Mouse (Mus musculus) intestine, embryonic 14.5 days (tissue): Measurements from ENCODE around the gene Ube2s. TPM values are rescaled to one million over a fixed set of nuclear protein-coding genes. Genes with fewer than 3 reads are reported as not detected.
"Not testable (repeated sequence)": the region's sequence is repeated elsewhere in the genome, so short reads cannot be mapped to it uniquely, and the experiment has no call there.

Source experiments
- ATAC-seq: fragments of 200-750 bp; cut with Nextera tagmentation; replicated peaks from 2 replicates; pipeline ENCODE4 v1.8.0; 2017; ENCODE audit warnings: low read depth, moderate number of reproducible peaks, moderate TSS enrichment, moderate library complexity; ENCODE audit not compliant: low FRiP score, low TSS enrichment
- DNase-seq: peaks from one replicate; pipeline ENCODE4 v3.0.0-alpha.2; 2018; ENCODE audit warnings: low spot score
- H3K27ac ChIP-seq: fragments of 300-500 bp; sonication (generic); 2 replicates; pipeline ENCODE4 v1.5.1; 2014; ENCODE audit warnings: low read depth, mild to moderate bottlenecking, control low read depth
- H3K27me3 ChIP-seq: fragments of 300-500 bp; sonication (generic); replicated peaks from 2 replicates; pipeline ENCODE4 v1.6.1; 2014; ENCODE audit warnings: low read length, control low read depth; ENCODE audit not compliant: control insufficient read depth, insufficient read depth
- H3K36me3 ChIP-seq: fragments of 300-500 bp; sonication (generic); 2 replicates; pipeline ENCODE4 v1.6.1; 2014; ENCODE audit warnings: low read length, control low read depth; ENCODE audit not compliant: control insufficient read depth, insufficient read depth
- H3K4me1 ChIP-seq: fragments of 300-500 bp; sonication (generic); replicated peaks from 2 replicates; pipeline ENCODE4 v1.6.1; 2014; ENCODE audit warnings: low read length, control low read depth, mixed read lengths; ENCODE audit not compliant: control insufficient read depth, insufficient read depth
- H3K4me2 ChIP-seq: fragments of 300-500 bp; sonication (generic); 2 replicates; pipeline ENCODE4 v1.6.1; 2014; ENCODE audit warnings: low read length
- H3K4me3 ChIP-seq: fragments of 300-500 bp; sonication (generic); 2 replicates; pipeline ENCODE4 v1.5.1; 2014; ENCODE audit warnings: low read depth, low read length, control low read depth, mixed read lengths
- H3K9ac ChIP-seq: fragments of 300-500 bp; sonication (generic); 2 replicates; pipeline ENCODE4 v1.6.1; 2014; ENCODE audit warnings: mild to moderate bottlenecking, low read length
- H3K9me3 ChIP-seq: fragments of 300-500 bp; sonication (generic); 2 replicates; pipeline ENCODE4 v1.6.1; 2016; ENCODE audit warnings: low read length, control low read depth; ENCODE audit not compliant: control insufficient read depth
- WGBS: fragments of 180-500 bp; shearing (Covaris S2); extraction: QIAGEN DNeasy Blood & Tissue Kit; methylation state at CpG from one replicate; pipeline ENCODE4 v1.1.7; 2014; 5-methylcytosine and 5-hydroxymethylcytosine counted together
- polyA plus RNA-seq: library from polyadenylated mRNA; unstranded; fragments of >200 nt; fragmentation: Nextera tagmentation; extraction: Ambion mirVana; gene quantifications from 2 replicates; pipeline ENCODE4 v1.2.1, GENCODE M21; 2014

Gene Ube2s
- polyA plus RNA-seq, 1 experiment from 2014 or later = 354 TPM

- H3K4me3 ChIP-seq = peak overlapping the region; percentile 95
- peaks cover 21% of the 10 kb centered on the region for H3K4me1 ChIP-seq
- under 1% methylated on average over 33 of the region's 36 CpGs for WGBS
- DNase-seq (peak; percentile 81), ATAC-seq (peak; percentile 26)
- no peaks in the 10 kb centered on the region for H3K9me3 ChIP-seq
- H3K27ac ChIP-seq = peak overlapping the region; percentile 98
- no peaks in the 10 kb centered on the region for H3K27me3 ChIP-seq
- peak overlapping the region; percentile 98 for H3K9ac ChIP-seq
- H3K36me3 ChIP-seq = peaks cover 37% of the 10 kb centered on the region
- peak overlapping the region; percentile 82 for H3K4me2 ChIP-seq
These were observed 518 bp downstream of the Ube2s start for GRCm38 (mm10) chr7:4811842-4812302.

DNA sequence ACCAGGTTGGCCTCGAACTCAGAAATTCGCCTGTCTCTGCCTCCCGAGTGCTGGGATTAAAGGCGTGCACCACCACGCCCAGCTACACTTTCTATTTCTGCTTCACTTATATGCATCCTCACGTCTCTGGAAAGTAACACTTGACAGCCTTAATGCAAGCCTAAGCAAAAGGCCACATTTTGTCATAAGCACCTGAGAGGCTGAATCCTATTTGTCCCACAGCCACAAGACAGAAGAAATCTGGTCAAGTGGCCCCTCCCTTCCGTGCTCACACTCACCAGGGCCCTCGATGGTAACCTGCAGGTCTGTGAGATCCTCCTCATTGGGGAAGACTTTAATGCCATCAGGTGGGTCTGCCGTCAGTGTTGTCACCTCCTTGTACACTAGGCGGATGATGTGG, 1.3 kb downstream of the Ube2s start:
- H3K27ac ChIP-seq = not testable (repeated sequence)
- H3K4me3 ChIP-seq = peak overlapping the region; percentile 95

DNA sequence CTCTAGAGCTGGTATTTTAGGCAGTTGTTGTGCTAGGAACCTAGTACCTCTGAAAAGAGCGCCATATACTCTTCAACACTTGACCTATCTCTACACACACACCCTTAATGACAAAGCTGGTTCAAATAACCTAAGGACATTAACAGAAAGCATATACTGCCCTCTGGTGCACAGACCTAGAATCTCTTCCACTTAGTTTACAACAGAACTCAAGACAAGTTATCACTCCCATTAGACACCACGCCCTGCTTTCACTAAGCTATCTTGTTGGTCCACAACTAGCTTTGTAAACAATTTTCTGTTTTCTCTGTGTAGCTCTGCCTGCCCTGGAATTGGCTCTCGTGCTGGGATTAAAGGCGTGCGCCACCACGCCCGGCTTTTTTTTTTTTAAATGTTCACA, 5.7 kb downstream of the Ube2s start:
- Histone ChIP-seq H3K9ac (no peak overlapping the region), H3K36me3 (peaks cover 51% of the 10 kb centered on the region), H3K4me3 (no peak overlapping the region), H3K27me3 (no peaks in the 10 kb centered on the region), H3K27ac (no peak overlapping the region), H3K4me1 (peaks cover 21% of the 10 kb centered on the region), H3K4me2 (no peak overlapping the region), H3K9me3 (no peaks in the 10 kb centered on the region)
- DNase-seq = no peak
- WGBS = 90% methylated on average over 7 of the region's 7 CpGs
- no peak for ATAC-seq

More for the DNA sequence above, 1.3 kb downstream of the Ube2s start:
- H3K4me1 ChIP-seq = peaks cover 21% of the 10 kb centered on the region
- not testable (repeated sequence) for H3K27me3 ChIP-seq, DNase-seq, H3K9me3 ChIP-seq, ATAC-seq
- H3K9ac ChIP-seq = peak overlapping the region; percentile 98
- 39% methylated on average over 10 of the region's 10 CpGs for WGBS
- H3K36me3 ChIP-seq = peaks cover 44% of the 10 kb centered on the region
- H3K4me2 ChIP-seq = peak overlapping the region; percentile 82

DNA sequence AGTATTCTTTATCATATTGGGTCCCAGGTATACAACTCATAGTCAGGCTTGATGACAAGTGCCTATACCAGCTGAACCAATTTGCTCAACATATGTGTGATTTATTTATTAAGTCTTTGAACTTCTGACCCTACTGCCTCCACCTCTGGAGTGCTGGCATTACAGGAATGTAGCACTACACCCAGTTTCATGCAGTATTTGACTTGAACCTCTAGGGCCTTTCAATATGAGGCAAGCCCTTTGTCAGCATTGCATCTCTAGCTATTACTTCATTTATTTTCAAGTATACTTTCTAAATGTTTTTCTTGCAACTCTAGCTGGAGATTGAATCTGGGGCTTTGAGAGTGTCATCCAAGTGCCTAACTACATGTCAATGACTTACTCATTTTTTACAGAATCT, 10.1 kb downstream of the Ube2s start:
- Histone ChIP-seq H3K4me2 (no peak overlapping the region), H3K4me1 (no peaks in the 10 kb centered on the region), H3K9ac (no peak overlapping the region), H3K27ac (no peak overlapping the region), H3K27me3 (no peaks in the 10 kb centered on the region), H3K36me3 (peaks cover 28% of the 10 kb centered on the region), H3K9me3 (no peaks in the 10 kb centered on the region), H3K4me3 (no peak overlapping the region)
- DNase-seq (no peak), ATAC-seq (no peak)

DNA sequence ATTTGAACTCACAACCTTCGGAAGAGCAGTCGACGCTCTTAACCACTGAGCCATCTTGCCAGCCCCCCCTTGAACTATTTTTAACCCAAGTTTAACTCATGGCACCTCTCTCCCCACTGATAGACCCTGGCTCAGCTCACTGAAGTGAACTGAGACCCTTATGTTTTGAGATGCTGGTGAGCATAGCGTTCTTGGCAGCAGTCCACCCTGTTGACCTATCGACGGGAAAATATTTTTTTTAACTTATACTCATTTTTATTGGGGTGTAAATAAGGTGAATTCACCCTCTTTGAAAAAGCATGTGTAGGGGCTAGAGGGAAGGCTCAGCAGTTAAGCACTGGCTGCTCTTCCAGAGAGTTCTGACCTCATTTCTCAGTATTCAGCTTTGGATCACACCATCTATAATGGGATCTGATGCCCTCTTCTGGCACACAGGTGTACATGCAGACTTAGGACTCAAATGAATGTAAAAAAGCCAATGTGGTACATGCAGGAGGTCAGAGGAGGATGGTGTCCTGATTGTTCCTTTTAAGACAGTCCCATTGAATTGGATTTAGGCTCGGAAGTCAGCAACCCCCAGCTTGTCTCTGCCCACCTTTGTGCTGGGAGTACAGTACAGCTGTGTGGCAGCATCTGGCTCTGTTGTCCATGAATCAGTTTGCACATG, 16.5 kb downstream of the Ube2s start:
- ATAC-seq = peak; percentile 29
- H3K27me3 ChIP-seq = no peaks in the 10 kb centered on the region
- 70% methylated on average over 7 of the region's 7 CpGs for WGBS
- H3K4me2 ChIP-seq = no peak overlapping the region
- peaks cover 7% of the 10 kb centered on the region; the same call in 1 of the 2 replicates for H3K4me1 ChIP-seq
- H3K9me3 ChIP-seq = no peaks in the 10 kb centered on the region
- H3K9ac ChIP-seq = no peak overlapping the region
- peak; percentile 65 for DNase-seq
- peaks cover 42% of the 10 kb centered on the region for H3K36me3 ChIP-seq
- H3K27ac ChIP-seq = no peak overlapping the region
- H3K4me3 ChIP-seq = no peak overlapping the region

- Histone ChIP-seq H3K4me3 (no peak overlapping the region), H3K4me1 (peaks cover 7% of the 10 kb centered on the region; the same call in 1 of the 2 replicates), H3K9me3 (no peaks in the 10 kb centered on the region), H3K36me3 (peaks cover 42% of the 10 kb centered on the region), H3K27ac (no peak overlapping the region), H3K27me3 (no peaks in the 10 kb centered on the region), H3K9ac (no peak overlapping the region), H3K4me2 (peak overlapping the region; percentile 90)
- no peak for DNase-seq
- no peak for ATAC-seq
- WGBS = 78% methylated on average over 3 of the region's 3 CpGs
These were observed 17.7 kb downstream of the Ube2s start for GRCm38 (mm10) chr7:4794631-4795168.

DNA sequence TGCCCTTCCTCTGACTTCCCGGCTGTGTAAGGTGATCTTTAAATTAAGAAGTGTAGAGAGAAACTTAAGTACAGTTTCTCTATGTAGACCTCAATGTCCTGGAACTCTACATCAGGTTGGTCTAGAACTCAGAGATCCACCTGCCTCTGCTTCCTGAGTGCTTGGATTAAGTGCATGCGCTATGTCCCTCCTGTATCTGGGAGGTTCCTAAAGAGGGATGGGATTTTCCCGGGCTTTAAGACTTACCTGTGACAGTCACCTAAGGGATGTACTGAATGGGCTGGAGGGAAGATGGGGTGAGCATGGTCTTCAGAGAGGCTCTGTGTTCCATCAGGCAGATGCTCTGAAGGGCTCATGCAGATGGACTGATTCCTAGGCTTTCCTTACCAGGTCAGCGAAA, 18.7 kb downstream of the Ube2s start:
- Histone ChIP-seq H3K9me3 (no peaks in the 10 kb centered on the region), H3K4me2 (peak overlapping the region; percentile 90), H3K36me3 (peaks cover 42% of the 10 kb centered on the region), H3K4me1 (peaks cover 7% of the 10 kb centered on the region; the same call in 1 of the 2 replicates), H3K9ac (peak overlapping the region; percentile 97), H3K27me3 (0 out of 2 replicates have a peak, but pooled peaks cover 3% of the 10 kb centered on the region), H3K4me3 (peak overlapping the region; percentile 75), H3K27ac (peak overlapping the region; percentile 85; the same call in 1 of the 2 replicates)
- ATAC-seq (no peak), DNase-seq (no peak)
- 37% methylated on average over 4 of the region's 4 CpGs for WGBS

DNA sequence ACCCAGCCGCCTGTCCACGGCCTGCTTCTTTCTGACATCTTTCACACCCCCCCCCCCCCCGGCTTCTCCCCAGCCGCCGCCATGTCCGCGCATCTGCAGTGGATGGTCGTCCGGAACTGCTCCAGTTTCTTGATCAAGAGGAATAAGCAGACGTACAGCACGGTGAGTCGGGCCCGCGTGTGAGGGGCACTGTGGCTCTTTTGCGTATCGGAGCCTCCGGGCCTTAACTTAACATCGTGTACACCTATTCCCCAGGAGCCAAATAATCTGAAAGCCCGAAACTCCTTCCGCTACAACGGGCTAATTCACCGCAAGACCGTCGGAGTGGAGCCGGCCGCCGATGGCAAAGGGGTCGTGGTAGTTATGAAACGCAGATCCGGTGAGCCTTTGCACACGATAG, 19.1 kb downstream of the Ube2s start:
- Histone ChIP-seq H3K36me3 (peaks cover 42% of the 10 kb centered on the region), H3K4me3 (peak overlapping the region; percentile 75), H3K27ac (peak overlapping the region; percentile 85), H3K9ac (peak overlapping the region; percentile 97), H3K4me2 (peak overlapping the region; percentile 90)
- DNase-seq, H3K27me3 ChIP-seq, H3K4me1 ChIP-seq, H3K9me3 ChIP-seq: not testable (repeated sequence)
- WGBS = 1% methylated on average over 31 of the region's 31 CpGs
- ATAC-seq = 0 out of 2 replicates have a peak, but pooled peaks have one; percentile 0
